Mouse (Mus musculus) embryonic facial prominence, embryonic 14.5 days (tissue): ENCODE data around the gene Mrpl10. TPM values are rescaled to one million over a fixed set of nuclear protein-coding genes. Genes with fewer than 3 reads are reported as not detected.
A peak's percentile ranks its signal among the peaks of the same experiment; 100 is the strongest.

Experiments
- ATAC-seq: fragments of 200-750 bp; cut with Nextera tagmentation; 2 replicates; pipeline ENCODE4 v1.8.0; 2017; ENCODE audit warnings: low read depth, moderate number of reproducible peaks, moderate TSS enrichment
- DNase-seq: peaks from one replicate; pipeline ENCODE4 v3.0.0-alpha.2; 2015; ENCODE audit warnings: low spot score
- H3K27ac ChIP-seq: fragments of 300-500 bp; sonication (generic); replicated peaks from 2 replicates; pipeline ENCODE4 v1.5.1; 2014; ENCODE audit warnings: low read depth, mild to moderate bottlenecking, low read length, moderate library complexity
- H3K27me3 ChIP-seq: fragments of 300-500 bp; sonication (generic); replicated peaks from 2 replicates; pipeline ENCODE4 v1.6.1; 2014; ENCODE audit warnings: low read length; ENCODE audit not compliant: control insufficient read depth, insufficient read depth
- H3K36me3 ChIP-seq: fragments of 300-500 bp; sonication (generic); 2 replicates; pipeline ENCODE4 v1.6.1; 2014; ENCODE audit warnings: low read length, mixed read lengths; ENCODE audit not compliant: control insufficient read depth, insufficient read depth
- H3K4me1 ChIP-seq: fragments of 300-500 bp; sonication (generic); 2 replicates; pipeline ENCODE4 v1.6.1; 2014; ENCODE audit warnings: antibody characterized with exemption, low read length; ENCODE audit not compliant: control insufficient read depth, insufficient read depth
- H3K4me2 ChIP-seq: fragments of 300-500 bp; sonication (generic); 2 replicates; pipeline ENCODE4 v1.6.1; 2014; ENCODE audit warnings: low read depth, mild to moderate bottlenecking, low read length, moderate library complexity, mixed read lengths
- H3K4me3 ChIP-seq: fragments of 300-500 bp; sonication (generic); 2 replicates; pipeline ENCODE4 v1.5.1; 2014; ENCODE audit warnings: low read depth, mild to moderate bottlenecking, low read length
- H3K9ac ChIP-seq: fragments of 300-500 bp; sonication (generic); 2 replicates; pipeline ENCODE4 v1.6.1; 2014; ENCODE audit warnings: low read depth, mild to moderate bottlenecking, low read length, moderate library complexity, mixed read lengths
- H3K9me3 ChIP-seq: fragments of 300-500 bp; sonication (generic); 2 replicates; pipeline ENCODE4 v1.6.1; 2016; ENCODE audit warnings: low read length; ENCODE audit not compliant: control insufficient read depth
- WGBS: fragments of 180-500 bp; shearing (Covaris S2); extraction: QIAGEN DNeasy Blood & Tissue Kit; methylation state at CpG from one replicate; pipeline ENCODE4 v1.1.7; 2014; 5-methylcytosine and 5-hydroxymethylcytosine counted together
- polyA plus RNA-seq: library from polyadenylated mRNA; unstranded; fragments of >200 nt; fragmentation: Nextera tagmentation; extraction: Ambion mirVana; gene quantifications from 2 replicates; pipeline ENCODE4 v1.2.1, GENCODE M21; 2014

Mrpl10 gene
- polyA plus RNA-seq, 1 experiment from 2014 or later = 68.9 TPM

DNA sequence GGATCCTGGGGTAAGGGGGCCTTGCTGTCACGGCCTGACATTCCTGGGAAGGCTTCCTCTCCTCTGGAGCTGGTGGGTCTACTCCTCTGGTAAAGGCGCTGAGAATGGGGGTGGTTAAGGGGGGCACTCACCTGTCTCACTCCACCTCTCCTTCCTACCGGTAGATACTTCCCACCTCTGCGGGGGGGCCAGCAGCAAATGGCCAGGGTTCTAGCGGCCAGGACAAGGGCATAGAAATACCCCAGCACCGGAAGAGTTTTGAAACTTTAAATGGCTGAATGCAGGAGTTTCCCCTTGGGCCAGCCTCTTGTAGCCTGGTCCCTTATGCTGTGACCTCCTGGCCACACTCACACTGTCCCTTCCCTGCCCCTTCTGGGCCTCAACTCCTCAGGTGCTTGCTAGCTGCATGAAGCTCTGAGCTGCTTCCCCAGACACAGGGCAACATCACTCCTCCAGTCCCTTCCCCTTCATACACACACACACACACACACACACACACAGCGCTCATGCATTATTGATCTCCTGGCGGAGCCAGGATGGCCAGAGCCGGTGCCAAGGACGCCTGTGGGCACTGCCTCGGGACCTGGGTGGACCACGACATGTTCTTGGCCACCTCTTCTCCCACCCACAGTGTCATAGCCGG is 9.7 kb downstream of the Mrpl10 start:
- peaks cover 10% of the 10 kb centered on the region for H3K4me1 ChIP-seq
- peak overlapping the region; percentile 82 for H3K4me2 ChIP-seq
- no peaks in the 10 kb centered on the region for H3K9me3 ChIP-seq
- WGBS = 28% methylated on average over 12 of the region's 13 CpGs
- ATAC-seq (no peak), DNase-seq (no peak)
- H3K27me3 ChIP-seq = no peaks in the 10 kb centered on the region
- peak overlapping the region; percentile 67 for H3K4me3 ChIP-seq
- peak overlapping the region; percentile 81 for H3K9ac ChIP-seq
- H3K36me3 ChIP-seq = peaks cover 58% of the 10 kb centered on the region
- no peak overlapping the region for H3K27ac ChIP-seq

DNA sequence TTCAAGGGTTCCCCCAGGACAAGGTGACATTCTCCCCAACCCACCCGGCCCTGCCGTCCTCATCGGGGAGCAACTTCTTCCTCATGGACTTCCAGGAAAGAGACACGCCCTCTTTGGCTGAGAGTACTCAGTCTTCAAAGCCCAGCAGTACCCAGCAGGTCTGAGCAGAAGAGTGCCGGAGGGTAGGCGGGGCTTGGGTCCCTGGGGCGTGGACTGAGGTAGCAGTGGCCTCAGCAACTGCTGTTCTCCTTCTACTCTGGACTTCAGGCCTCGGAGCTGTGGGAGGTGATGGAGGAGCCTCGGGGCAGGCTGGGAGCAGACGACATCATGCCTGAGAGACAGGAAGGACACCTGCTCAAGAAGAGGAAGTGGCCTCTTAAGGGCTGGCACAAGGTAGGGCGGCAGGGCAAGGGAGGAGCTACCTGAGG is 10.9 kb downstream of the Mrpl10 start:
- no peak for ATAC-seq
- Histone ChIP-seq H3K4me3 (no peak overlapping the region), H3K27ac (no peak overlapping the region), H3K4me2 (peak overlapping the region; percentile 82; the same call in 1 of the 2 replicates), H3K36me3 (peaks cover 62% of the 10 kb centered on the region), H3K4me1 (peaks cover 10% of the 10 kb centered on the region), H3K9me3 (no peaks in the 10 kb centered on the region), H3K9ac (peak overlapping the region; percentile 81; the same call in 1 of the 2 replicates), H3K27me3 (no peaks in the 10 kb centered on the region)
- DNase-seq = no peak
- WGBS = 25% methylated on average over 7 of the region's 11 CpGs

DNA sequence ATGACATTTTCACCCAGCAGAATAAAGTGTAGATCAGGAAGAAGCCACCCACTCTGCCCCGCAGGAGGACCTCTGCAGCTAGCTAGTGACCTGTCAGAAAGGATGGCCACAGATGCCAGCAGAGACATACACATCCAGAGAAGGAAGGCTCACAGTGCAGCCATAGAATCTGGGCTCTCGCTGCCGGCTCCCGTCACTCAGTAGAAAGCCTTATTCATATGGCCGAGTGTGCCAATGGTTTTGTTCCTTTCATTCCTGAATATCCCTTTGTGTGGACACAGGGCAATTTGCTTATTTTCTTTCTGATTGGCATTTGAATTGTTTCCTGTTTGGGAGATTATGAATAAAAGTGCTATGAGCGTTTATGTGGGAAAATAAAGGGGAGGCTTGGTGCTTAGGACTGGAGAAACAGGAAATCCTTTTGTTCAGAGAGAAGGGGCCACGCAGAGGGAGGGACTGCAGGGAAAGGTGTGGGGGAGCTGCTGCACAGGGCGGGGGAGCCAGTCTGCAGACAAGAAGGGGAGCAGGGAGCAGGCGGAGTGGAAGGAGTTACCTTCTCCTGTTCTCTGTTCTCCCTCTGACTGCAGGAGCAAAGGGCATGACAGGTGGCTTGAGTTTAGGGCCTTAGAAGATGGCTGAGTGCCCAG is 22.0 kb downstream of the Mrpl10 start:
- Histone ChIP-seq H3K27ac (no peak overlapping the region; the same call in none of the 2 replicates), H3K9me3 (no peaks in the 10 kb centered on the region), H3K27me3 (no peaks in the 10 kb centered on the region), H3K36me3 (peaks cover 46% of the 10 kb centered on the region), H3K4me1 (no peaks in the 10 kb centered on the region), H3K9ac (no peak overlapping the region), H3K4me2 (no peak overlapping the region), H3K4me3 (no peak overlapping the region)
- peak; percentile 29 for DNase-seq
- peak; percentile 71 for ATAC-seq
- 36% methylated on average over 9 of the region's 9 CpGs for WGBS

DNA sequence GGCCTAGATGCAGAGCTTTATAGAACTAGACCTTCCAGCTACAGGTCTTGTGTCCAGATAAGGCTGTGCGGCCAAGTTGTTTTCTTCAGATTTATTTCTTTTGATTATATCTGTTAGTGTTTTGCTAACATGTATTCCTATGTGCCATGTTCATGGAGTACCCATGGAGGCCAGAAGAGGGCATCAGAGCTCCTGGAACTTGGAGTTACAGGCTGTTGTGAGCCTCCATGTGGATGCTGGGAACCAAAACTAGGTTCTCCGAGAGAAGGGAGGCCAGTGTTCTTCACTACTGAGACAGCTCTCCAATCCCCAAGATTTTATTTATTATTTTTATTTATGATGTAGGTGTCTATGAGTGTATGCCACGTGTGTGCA is 22.5 kb downstream of the Mrpl10 start:
- Histone ChIP-seq H3K4me2 (no peak overlapping the region), H3K27me3 (no peaks in the 10 kb centered on the region), H3K36me3 (peaks cover 46% of the 10 kb centered on the region), H3K9me3 (no peaks in the 10 kb centered on the region), H3K4me3 (no peak overlapping the region), H3K9ac (no peak overlapping the region), H3K27ac (no peak overlapping the region; the same call in 1 of the 2 replicates), H3K4me1 (no peaks in the 10 kb centered on the region)
- 87% methylated on average over 3 of the region's 3 CpGs for WGBS
- no peak for ATAC-seq
- no peak for DNase-seq

DNA sequence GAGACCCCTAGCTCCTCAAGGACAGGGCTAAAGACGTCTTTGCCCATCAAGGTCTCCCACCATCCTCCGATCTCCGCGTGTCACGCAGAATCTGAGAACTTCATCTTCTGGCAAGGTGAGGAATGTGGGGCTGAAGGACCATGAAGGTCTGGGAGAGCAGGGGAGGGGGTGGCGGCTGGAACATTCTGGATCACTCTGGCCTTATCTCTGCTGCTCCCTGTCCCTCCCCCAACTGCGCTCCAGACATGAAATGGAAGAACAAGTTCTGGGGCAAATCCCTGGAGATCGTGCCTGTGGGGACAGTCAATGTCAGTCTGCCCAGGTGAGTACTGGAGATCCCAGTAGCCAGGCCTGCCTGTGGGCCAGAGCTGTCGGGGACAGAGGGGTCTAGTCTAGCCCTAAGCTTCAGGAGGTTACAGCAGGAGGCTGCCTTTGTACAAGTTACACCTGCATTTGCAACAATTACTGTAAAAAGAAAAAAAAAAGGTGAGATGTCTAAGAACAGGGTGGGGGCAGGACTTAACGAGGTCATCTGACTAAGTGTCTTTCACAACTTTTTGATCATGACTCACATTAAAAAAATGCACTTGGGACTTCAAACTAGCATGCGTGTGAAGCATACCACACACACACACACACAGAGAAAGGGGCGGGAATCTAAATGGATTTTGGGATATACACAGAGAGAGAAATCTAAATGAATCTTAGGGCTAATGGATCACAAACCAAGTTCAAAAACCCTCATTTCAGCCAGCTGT is 24.4 kb downstream of the Mrpl10 start:
- ATAC-seq = no peak
- H3K27me3 ChIP-seq = no peaks in the 10 kb centered on the region
- peaks cover 33% of the 10 kb centered on the region for H3K36me3 ChIP-seq
- 82% methylated on average over 12 of the region's 12 CpGs for WGBS
- H3K9me3 ChIP-seq = no peaks in the 10 kb centered on the region
- no peak for DNase-seq
- no peaks in the 10 kb centered on the region for H3K4me1 ChIP-seq
- H3K4me3 ChIP-seq = no peak overlapping the region
- H3K4me2 ChIP-seq = no peak overlapping the region
- H3K9ac ChIP-seq = no peak overlapping the region
- no peak overlapping the region for H3K27ac ChIP-seq

DNA sequence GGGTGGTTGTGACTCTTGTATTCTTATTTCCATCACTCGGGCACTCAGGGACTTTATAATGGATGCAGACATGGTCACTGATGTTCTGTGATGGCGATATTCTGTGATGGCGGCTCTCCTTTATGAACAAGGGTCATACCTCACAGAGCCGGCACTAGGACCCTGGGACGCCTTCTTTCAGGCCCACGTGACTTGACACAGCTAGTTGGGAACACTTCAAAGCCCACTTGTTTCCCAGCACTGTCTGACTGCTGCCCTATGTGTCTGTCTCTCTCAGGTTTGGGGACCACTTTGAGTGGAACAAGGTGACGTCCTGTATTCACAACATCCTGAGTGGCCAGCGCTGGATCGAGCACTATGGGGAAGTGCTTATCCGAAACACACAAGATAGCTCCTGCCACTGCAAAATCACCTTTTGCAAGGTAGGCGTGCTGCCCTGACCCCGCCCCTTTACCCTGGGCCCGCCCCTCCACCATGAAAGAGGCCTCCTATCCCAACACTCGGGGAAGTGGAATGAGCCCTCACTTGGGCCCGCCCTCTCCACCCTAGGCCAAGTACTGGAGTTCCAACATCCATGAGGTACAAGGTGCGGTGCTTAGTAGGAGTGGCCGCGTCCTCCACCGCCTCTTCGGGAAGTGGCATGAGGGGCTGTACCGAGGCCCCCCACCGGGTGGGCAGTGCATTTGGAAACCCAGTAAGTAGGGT is 25.4 kb downstream of the Mrpl10 start:
- Histone ChIP-seq H3K4me3 (no peak overlapping the region), H3K27ac (no peak overlapping the region), H3K4me1 (no peaks in the 10 kb centered on the region), H3K4me2 (no peak overlapping the region), H3K9me3 (no peaks in the 10 kb centered on the region), H3K9ac (no peak overlapping the region), H3K27me3 (no peaks in the 10 kb centered on the region), H3K36me3 (peaks cover 24% of the 10 kb centered on the region)
- DNase-seq = no peak
- 0 out of 2 replicates have a peak, but pooled peaks have one; percentile 24 for ATAC-seq
- WGBS = 46% methylated on average over 22 of the region's 22 CpGs

DNA sequence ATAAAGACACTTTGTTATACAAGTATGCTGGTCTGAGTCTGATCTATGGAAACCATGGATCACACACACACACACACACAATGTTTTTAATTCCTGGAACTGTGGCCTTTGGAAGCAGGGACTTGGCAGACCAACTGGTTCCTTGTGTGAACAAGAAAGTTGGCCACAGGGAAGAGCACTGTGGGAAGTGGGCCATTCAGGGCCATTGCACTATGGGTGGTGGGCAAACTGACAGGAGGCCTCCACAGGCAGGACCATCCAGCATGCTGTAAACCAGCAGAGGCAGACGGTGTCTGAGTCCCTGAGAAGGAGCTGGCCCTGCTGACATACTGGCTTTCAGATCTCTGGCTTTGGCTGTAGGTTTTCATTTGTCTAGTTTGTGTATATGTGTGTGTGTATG is 28.0 kb downstream of the Mrpl10 start:
- H3K9me3 ChIP-seq = no peaks in the 10 kb centered on the region
- H3K27ac ChIP-seq = no peak overlapping the region
- H3K36me3 ChIP-seq = peaks cover 24% of the 10 kb centered on the region
- H3K4me2 ChIP-seq = no peak overlapping the region
- 45% methylated on average over 1 of the region's 1 CpGs for WGBS
- H3K9ac ChIP-seq = no peak overlapping the region
- no peaks in the 10 kb centered on the region for H3K27me3 ChIP-seq
- ATAC-seq (no peak), DNase-seq (no peak)
- no peak overlapping the region for H3K4me3 ChIP-seq
- H3K4me1 ChIP-seq = no peaks in the 10 kb centered on the region

DNA sequence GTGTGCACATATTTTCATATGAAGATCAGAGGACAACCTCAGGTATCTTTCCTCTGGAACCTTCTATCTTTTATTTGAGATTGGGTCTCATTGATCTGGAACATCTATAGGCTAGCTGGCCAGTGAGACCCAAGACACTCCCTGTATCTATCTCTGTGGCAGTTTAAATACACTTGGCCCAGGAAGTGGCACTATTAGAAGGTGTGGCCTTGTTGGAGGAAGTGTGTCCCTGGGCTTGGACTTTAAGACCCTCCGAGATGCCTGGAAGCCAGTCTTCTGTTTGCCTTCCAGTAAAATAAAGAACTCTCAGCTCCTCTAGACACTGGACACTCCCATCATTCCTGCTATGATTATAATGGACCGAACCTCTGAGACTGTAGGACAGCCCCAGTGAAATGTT is 28.4 kb downstream of the Mrpl10 start:
- no peak overlapping the region for H3K9ac ChIP-seq
- H3K36me3 ChIP-seq = peaks cover 24% of the 10 kb centered on the region
- DNase-seq (no peak), ATAC-seq (no peak)
- H3K4me2 ChIP-seq = no peak overlapping the region
- no peaks in the 10 kb centered on the region for H3K4me1 ChIP-seq
- WGBS = 92% methylated on average over 2 of the region's 2 CpGs
- H3K9me3 ChIP-seq = no peaks in the 10 kb centered on the region
- H3K27ac ChIP-seq = no peak overlapping the region
- no peaks in the 10 kb centered on the region for H3K27me3 ChIP-seq
- H3K4me3 ChIP-seq = no peak overlapping the region
